Mouse (Mus musculus) E14TG2a.4 (cell line): ENCODE measurements around the gene Sugct.

Experiments
- H3K27me3 ChIP-seq: 2 replicates; pipeline ENCODE4 v1.6.1; 2014; ENCODE audit warnings: low read length, control low read depth; ENCODE audit not compliant: insufficient read depth
- H3K36me3 ChIP-seq: 2 replicates; pipeline ENCODE4 v1.6.1; 2014; ENCODE audit warnings: low read length, control low read depth; ENCODE audit not compliant: insufficient read depth
- H3K4me1 ChIP-seq: replicated peaks from 2 replicates; pipeline ENCODE4 v1.6.1; 2014; ENCODE audit warnings: low read depth, low read length, control low read depth
- H3K4me3 ChIP-seq: replicated peaks from 2 replicates; pipeline ENCODE4 v1.5.1; 2014; ENCODE audit warnings: mild to moderate bottlenecking, low read length
- H3K9me3 ChIP-seq: 2 replicates; pipeline ENCODE4 v1.6.1; 2014; ENCODE audit warnings: low read length, control low read depth
- CTCF ChIP-seq: conservative IDR thresholded peaks from 2 replicates; pipeline ENCODE4 v1.5.1; 2014; ENCODE audit warnings: low read length
- NANOG ChIP-seq: IDR thresholded peaks from 2 replicates; pipeline ENCODE4 v1.6.1; 2014; ENCODE audit warnings: borderline replicate concordance, low read length, mixed read lengths
- POU5F1 ChIP-seq: IDR thresholded peaks from 2 replicates; pipeline ENCODE4 v1.6.1; 2014; ENCODE audit warnings: low read length, borderline replicate concordance

Gene Sugct

DNA sequence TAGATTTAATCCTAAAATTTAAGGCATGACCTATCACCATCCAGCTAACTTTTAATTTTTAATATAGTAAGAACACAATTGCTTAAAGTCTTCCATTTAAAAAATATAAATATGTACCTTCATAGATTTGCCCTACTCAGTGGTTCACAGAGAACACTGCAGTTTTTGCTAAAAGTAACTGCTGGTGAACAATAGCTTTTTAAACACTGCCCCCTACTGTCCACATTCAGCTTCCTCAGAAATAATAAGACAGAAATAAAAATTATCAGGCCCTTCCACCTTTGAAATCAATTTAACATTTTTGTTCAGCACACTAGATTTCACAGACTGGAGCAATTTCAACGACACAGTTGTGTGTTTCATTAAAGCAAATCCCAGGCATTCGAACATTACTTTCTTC lies 53.1 kb downstream of the Sugct start:
- H3K9me3 ChIP-seq: peaks cover 4% of the 10 kb centered on the region; the same call in 1 of the 2 replicates
- H3K36me3 ChIP-seq: no peaks in the 10 kb centered on the region
- H3K4me3 ChIP-seq: no peak overlapping the region
- H3K4me1 ChIP-seq: no peaks in the 10 kb centered on the region
- no peaks in the 10 kb centered on the region for H3K27me3 ChIP-seq
- TF ChIP-seq CTCF (peak; percentile 77), POU5F1 (no peak)

DNA sequence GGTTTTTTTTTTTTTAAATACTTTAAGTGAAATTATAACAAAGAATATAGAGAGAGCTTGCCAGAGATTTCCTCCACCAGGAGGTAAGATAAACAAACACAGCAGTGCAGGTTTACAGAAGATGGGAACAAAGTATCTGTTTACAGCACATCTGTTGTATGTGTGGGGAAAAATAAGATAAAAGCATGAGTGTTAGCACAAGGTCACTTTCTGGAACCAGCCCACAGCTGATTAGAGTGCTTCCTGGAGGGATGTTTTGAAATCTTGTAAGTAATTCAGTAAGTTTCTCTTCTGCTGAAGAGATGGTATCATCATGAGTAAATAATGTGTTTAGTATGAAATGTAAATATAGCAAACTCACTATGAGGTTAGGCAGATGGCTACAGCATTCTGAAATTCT lies 57.3 kb downstream of the Sugct start:
- H3K4me1 ChIP-seq: no peaks in the 10 kb centered on the region
- TF ChIP-seq POU5F1: no peak
- TF ChIP-seq CTCF: no peak
- no peak for TF ChIP-seq NANOG
- H3K27me3 ChIP-seq: no peaks in the 10 kb centered on the region
- H3K4me3 ChIP-seq: no peak overlapping the region
- peaks cover 15% of the 10 kb centered on the region for H3K9me3 ChIP-seq
- H3K36me3 ChIP-seq: no peaks in the 10 kb centered on the region

DNA sequence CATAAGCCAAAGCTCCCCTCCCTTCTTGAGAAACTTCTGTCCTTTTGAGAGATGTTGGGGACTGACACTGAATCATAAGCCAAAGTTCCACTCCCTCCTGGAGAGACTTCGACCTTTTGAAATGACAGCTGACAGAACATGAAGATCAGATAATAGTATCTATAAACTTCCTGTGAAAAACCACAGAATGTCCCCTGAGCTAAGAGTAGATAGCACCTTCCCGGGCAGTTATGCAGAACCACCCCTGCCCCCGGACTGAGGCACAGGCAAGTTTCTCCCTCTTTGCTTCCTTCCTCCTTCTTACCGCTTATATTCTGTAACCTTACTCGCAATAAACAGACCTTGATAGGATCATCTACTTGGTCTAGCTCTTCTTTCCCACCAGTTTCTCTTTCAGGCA lies 68.2 kb downstream of the Sugct start:
- TF ChIP-seq CTCF: no peak
- TF ChIP-seq POU5F1: no peak
- H3K4me3 ChIP-seq: no peak overlapping the region
- no peaks in the 10 kb centered on the region for H3K9me3 ChIP-seq
- H3K4me1 ChIP-seq: peaks cover 5% of the 10 kb centered on the region; the same call in 1 of the 2 replicates
- H3K27me3 ChIP-seq: no peaks in the 10 kb centered on the region
- no peaks in the 10 kb centered on the region for H3K36me3 ChIP-seq

DNA sequence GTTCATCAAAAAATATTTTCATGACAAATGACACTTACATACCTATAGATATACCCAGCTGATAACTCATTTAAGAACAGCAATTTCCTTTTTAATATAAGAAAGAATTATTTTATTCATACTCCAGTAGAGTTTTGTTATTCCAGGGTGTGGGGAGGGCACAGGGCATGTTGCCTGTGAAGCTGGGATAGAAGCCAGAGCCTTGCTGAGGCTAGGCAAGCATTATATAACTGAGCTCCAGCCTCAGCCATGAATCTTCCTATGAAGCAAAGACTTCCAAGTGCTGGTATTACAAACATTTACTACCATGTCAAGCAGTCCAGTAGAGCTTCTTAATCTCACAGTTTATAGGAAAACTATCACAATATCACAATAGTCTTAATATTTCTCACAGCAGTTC lies 70.4 kb downstream of the Sugct start:
- H3K9me3 ChIP-seq: no peaks in the 10 kb centered on the region
- H3K36me3 ChIP-seq: no peaks in the 10 kb centered on the region
- no peak overlapping the region for H3K4me3 ChIP-seq
- no peaks in the 10 kb centered on the region for H3K27me3 ChIP-seq
- peaks cover 5% of the 10 kb centered on the region; the same call in 1 of the 2 replicates for H3K4me1 ChIP-seq
- TF ChIP-seq NANOG (no peak), CTCF (no peak), POU5F1 (no peak)

DNA sequence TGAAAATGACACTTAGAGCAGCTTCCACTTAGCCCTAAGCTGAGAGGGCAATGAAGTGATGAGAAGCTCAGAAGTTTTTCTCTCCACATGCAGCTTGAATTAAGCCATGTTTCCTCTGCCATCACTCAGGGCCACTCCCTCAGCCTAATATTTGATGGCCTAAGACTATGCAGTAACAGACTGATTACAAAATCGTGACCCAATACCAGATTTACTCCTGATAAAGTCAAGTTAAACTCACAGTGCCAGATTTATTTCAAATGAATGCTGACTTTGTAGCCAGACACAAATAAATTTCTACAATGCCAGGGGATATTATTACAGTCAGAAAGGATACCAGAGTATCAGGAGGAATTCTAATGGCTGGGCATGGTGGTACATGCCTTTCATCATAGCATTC lies 89.1 kb downstream of the Sugct start:
- no peak for TF ChIP-seq NANOG
- H3K9me3 ChIP-seq: no peaks in the 10 kb centered on the region
- no peaks in the 10 kb centered on the region for H3K4me1 ChIP-seq
- no peaks in the 10 kb centered on the region for H3K27me3 ChIP-seq
- no peak overlapping the region for H3K4me3 ChIP-seq
- no peaks in the 10 kb centered on the region for H3K36me3 ChIP-seq

DNA sequence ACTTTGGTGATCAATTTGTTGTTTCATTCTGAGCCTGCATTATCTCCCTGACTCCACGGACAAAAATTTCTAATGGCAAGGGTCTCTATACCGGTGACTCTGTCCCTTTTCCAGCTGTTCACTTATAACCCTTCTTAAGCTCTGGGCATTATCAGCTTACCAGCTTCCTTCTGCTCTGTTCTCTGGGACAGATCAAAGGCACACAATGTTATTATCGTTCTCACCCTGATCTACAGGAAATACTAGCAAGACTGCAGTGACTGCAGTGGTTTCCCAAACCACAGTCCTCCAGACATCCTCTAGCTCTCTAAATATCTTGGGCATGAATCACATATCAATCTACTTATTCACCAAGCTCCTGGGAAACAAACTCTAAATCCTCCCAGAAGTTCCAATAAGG lies 90.7 kb downstream of the Sugct start:
- TF ChIP-seq POU5F1 (no peak), NANOG (no peak)

DNA sequence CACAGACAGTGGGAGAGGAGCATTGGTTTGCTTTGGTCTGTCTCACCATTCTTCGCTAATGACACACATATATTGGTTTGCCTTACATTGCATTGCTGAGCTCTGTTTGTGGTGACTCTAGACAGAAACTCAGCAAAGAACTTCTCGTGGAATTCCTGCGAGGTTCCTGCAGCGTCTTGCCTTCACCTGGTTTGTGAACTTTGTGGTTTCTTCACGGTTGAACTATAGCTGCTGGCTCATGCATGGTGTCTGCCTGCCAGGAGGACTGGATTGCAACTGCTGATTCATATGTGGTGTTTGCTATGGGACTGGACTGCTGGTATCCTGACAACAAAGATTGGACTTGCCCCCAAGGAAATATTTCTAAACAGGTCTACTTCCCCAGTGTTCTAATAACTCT lies 91.6 kb downstream of the Sugct start:
- TF ChIP-seq CTCF (no peak), NANOG (no peak), POU5F1 (no peak)
- H3K27me3 ChIP-seq: no peaks in the 10 kb centered on the region
- H3K9me3 ChIP-seq: no peaks in the 10 kb centered on the region
- no peaks in the 10 kb centered on the region for H3K4me1 ChIP-seq
- H3K36me3 ChIP-seq: no peaks in the 10 kb centered on the region
- no peak overlapping the region for H3K4me3 ChIP-seq

More for the DNA sequence above, 90.7 kb downstream of the Sugct start:
- H3K9me3 ChIP-seq: no peaks in the 10 kb centered on the region
- no peaks in the 10 kb centered on the region for H3K4me1 ChIP-seq
- H3K36me3 ChIP-seq: no peaks in the 10 kb centered on the region
- H3K4me3 ChIP-seq: no peak overlapping the region
- no peaks in the 10 kb centered on the region for H3K27me3 ChIP-seq

DNA sequence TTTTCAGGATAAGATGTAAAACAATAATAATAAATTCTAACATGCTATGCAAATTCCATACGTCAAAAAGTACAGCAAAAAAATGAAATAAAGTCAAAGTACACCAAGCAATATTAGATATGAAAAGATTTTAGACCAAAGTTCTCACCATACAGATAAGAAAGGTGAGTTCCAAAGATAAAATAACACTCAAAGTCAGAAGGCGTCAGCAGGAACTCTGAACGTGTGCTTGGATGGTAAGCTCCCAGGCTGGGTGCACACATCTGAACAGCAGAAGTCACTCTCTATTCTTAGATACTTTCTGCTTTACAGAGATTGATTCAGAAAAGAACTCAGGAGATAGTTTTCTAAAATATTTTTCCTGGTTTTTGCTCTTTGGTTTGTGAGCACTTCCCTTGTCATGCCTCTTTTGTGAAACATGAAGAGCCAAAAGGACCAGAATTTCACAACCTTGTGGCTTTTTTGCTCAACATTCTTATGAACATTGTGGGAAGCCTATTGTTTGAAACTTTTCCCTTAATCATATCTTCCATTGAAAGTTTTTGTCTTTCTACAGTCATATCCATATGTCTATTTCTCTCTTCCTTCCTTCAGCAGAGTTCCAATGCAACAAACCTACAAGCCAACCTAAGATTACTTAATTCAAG lies 110.0 kb downstream of the Sugct start:
- H3K4me1 ChIP-seq: peaks cover 5% of the 10 kb centered on the region; the same call in 1 of the 2 replicates
- no peaks in the 10 kb centered on the region for H3K27me3 ChIP-seq
- no peaks in the 10 kb centered on the region for H3K36me3 ChIP-seq
- no peaks in the 10 kb centered on the region for H3K9me3 ChIP-seq
- TF ChIP-seq CTCF (no peak), NANOG (no peak), POU5F1 (no peak)
- no peak overlapping the region for H3K4me3 ChIP-seq

DNA sequence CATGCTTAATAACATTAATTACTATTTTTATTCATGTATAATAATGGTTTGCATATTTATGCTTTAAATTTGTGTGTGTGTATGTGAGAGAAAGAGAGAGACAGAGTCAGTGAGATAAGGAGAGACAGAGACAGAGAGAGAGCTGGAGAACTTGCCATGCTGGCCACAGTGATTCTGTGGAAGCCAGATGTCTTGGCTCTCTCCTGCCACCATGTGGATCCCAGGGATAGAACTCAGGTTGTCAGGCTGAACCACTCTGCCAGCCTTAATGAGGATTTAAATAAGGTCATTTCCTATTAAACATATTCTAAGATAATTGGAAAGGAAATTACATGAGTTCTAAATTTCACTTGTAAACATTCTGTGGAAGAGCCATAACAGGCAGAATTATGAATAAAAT lies 110.5 kb downstream of the Sugct start:
- no peaks in the 10 kb centered on the region for H3K36me3 ChIP-seq
- peaks cover 5% of the 10 kb centered on the region; the same call in 1 of the 2 replicates for H3K4me1 ChIP-seq
- H3K9me3 ChIP-seq: no peaks in the 10 kb centered on the region
- H3K4me3 ChIP-seq: no peak overlapping the region
- H3K27me3 ChIP-seq: no peaks in the 10 kb centered on the region
- TF ChIP-seq POU5F1 (no peak), CTCF (peak; percentile 40)
